Mouse (Mus musculus): ENCODE data around the gene Prpf8. TPM values are rescaled to one million over a fixed set of nuclear protein-coding genes. Genes with fewer than 3 reads are reported as not detected.

Prpf8 gene
- polyA plus RNA-seq, 1 experiment: 95.8 TPM

DNA sequence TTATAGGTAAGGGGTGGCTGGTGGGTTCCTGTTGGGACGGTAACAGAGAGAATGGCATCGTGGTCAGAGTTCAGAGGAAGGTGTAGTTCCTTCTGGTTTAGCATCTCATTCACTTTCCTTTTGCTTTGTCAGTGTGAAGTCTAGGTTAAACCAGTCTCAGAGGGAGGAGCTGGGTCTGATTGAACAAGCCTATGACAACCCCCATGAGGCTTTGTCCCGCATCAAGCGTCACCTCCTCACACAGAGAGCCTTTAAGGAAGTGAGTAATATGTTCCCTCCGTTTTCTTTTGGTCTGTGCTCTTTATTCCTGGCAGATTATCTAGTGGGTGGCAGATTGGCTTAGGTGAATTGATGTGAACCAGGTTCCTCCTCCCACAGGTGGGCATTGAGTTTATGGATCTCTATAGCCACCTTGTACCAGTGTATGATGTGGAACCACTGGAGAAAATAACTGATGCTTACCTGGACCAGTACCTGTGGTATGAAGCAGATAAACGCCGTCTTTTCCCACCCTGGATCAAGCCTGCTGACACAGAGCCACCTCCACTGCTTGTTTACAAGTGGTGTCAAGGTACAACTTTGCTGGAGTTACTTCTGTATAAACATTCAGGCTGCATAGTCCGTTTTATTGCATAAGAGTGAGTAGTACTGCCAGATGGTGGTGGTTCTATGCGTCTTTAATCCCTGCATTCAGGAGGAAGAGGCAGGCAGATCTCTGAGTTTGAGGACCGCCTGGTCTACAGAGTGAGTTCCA lies 7.9 kb downstream of the Prpf8 start:
- DNase-seq (ENCODE audit: extremely low spot score in 1 of 2, low spot score in 1 of 2): no peak

DNA sequence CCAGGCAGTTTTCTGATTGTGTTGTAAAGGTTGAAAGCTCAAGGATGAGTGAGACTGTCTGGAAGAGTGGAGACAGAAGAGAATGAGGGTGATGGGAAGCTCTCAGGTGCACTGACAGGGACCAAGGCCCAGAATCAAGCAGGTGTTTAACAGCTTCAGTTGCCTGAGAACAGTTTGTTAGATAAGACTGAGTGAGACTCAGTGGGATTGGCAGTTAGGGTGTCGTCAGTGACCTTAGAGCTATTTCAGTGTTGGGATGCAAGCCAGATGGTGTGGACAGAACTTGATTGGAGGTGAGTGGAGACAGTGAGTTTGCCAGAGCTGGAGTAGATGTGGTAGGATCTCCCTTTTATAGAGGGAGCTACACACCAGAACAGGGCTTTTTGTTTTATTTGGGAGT lies 11.5 kb downstream of the Prpf8 start:
- DNase-seq (ENCODE audit: extremely low spot score in 1 of 2, low spot score in 1 of 2): no peak

DNA sequence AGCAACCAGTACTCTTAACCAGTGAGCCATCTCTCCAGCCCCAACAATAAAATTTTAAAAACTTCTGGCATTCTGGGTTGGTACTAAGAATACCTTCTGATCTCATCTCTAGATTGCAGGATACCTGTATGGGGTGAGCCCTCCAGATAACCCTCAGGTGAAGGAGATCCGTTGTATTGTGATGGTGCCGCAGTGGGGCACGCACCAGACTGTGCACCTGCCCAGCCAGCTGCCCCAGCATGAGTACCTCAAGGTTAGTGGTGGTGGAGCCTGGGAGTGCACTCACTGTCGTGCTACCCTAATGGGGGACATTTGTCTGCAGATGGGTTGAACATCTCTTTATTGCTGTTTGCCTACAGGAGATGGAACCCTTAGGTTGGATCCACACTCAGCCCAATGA lies 21.5 kb downstream of the Prpf8 start:
- no peak for DNase-seq (ENCODE audit: extremely low spot score in 1 of 2, low spot score in 1 of 2)

DNA sequence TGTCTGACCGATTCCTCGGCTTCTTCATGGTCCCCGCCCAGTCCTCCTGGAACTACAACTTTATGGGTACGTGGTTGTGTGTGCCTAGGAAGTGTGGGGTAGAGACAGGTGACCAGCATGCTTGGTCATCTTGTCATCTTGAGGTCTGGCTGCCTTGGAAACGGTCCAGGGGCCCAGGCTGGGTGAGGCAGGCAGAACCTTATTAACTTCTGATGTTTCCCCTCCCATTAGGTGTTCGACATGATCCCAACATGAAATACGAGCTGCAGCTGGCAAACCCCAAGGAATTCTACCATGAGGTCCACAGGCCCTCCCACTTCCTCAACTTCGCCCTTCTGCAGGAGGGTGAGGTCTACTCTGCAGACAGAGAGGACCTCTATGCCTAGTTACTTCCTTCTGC lies 22.3 kb downstream of the Prpf8 start:
- DNase-seq (ENCODE audit: extremely low spot score in 1 of 2, low spot score in 1 of 2): no peak

DNA sequence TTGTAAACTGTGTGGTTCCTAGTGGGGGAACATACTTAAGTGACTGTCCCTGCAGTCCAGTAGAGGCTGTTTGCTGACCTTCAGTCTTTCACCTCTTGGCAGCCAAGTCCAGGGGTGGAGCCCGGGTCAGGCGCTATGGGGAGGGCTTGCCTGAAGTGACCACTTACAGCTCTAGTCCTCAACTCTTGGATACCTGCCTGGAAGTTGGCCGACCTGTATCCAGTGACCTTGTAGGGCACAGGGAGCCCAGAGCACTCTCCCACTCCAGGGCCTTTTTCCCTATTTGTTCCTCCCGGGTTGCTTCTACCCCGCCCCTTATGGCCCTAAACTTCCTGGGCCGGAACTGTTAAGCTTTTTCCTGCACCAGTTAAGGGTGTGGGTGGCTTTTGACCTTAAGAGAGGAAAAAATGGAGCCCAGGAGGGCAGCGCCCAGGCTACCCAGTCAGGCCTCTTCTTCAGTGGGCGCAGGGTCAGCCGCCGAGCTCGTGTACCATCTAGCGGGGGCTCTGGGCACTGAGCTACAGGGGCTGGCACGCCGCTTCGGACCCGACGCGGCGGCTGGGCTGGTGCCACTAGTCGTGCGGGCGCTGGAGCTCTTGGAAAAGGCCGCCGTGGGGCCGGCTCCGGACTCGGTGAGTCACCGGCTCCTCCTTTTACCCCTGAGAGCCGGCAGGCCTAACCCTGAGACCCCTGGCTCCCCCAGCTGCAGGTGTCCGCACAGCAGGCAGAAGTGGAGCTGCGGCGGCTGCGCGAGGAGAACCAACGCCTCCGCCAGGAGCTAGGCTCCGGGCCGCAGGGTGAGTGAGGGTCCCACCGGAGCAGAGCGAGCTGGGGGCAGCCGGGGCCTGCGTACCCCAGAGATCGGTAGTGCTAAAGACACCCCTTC lies 23.4 kb downstream of the Prpf8 start, which contains the start of gene Rilp:
Rilp (plus strand) TSS at position 354 of the 886 bp plus-strand sequence.
- DNase-seq (ENCODE audit: extremely low spot score in 1 of 2, low spot score in 1 of 2): peak in 1 of 2 experiments; percentile 35

DNA sequence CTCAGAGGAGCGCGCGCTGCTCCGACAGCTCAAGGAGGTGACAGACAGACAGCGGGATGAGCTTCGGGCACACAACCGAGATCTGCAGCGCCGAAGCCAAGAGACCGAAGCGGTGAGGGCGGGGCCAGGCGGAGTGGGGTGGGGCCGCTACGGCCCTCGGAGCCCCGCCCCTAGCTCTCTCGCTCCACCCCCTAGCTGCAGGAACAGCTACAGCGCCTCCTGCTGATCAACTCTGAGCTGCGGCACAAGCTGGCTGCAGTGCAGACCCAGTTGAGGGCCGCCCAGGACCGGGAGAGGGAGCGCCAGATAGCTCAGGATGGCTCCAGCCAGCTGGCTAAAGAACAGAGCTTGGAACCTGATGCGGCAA lies 24.0 kb downstream of the Prpf8 start:
- DNase-seq (ENCODE audit: extremely low spot score in 1 of 2, low spot score in 1 of 2): peak; percentile 70 to 91

DNA sequence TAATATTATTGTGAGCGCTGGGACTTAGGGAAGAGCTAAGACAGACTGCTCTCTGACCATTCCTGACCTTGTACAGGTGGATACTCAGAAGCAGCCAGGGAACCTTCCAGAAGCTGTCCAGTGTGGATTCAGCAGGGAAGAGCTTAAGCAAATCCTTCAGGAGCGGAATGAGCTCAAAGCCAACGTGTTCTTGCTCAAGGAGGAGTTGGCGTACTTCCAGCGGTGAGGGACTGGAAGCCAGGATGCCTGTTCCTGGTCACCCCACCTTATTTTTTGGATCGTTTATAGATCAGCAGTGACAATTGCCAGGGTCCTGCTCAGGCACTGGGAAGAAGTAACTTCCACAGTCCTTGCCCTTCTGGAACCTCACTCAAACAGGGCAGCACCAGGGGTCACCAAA lies 24.6 kb downstream of the Prpf8 start:
- peak in 1 of 2 experiments; percentile 23 for DNase-seq (ENCODE audit: extremely low spot score in 1 of 2, low spot score in 1 of 2)

DNA sequence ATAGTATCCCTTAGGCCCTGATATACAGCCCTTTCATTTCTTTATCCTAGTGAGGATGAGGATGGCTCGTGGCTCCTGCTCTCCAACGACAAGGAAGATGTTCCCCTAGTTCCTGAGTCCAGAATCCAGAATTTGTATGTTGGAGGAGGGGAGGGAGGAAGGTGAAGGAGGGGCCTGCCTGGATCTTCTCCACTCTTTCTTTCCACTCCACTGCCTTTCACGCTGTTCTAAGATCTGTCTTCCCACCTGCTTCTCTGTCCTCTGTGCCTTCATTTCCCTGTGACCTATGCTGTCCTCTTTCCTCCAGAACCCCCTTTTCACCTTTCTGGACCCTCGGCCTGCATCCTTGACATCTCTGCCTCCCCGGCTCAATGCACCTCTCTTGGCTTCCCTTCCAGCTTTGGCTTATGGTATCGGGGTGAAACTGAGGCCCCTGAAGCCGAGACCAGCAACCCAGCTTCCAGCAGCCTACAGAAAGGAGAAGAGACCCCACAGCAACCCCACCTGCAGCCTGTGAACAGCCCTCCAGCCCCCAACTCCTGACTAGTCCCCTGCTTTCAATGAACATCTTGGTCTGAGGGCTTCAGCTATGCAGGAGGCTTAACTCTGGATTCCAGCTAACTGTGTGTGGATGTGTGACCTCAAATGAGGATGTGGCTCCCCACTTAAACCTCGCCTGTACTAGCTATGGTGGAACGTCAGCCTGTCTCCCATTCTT lies 25.8 kb downstream of the Prpf8 start:
- no peak for DNase-seq (ENCODE audit: extremely low spot score in 1 of 2, low spot score in 1 of 2)

DNA sequence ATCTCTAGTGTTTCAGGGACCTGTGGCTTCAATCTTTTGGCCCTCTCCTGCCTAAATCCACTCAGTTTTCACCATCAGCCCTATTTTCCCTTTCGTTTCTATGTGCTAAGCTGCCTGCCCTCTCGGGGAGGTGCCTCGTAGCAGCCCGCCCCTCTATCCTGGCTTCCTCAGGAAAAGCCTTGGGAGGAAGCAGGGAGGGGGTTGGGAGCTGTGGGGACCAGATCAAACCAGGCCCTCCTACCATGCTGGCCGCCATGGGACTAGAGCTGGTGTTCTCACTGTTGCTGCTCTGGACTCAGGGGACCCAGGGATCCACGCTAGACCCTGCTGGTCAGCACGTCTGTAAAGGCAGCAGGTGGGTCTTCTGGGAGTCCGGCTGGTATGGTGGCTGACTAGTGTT lies 26.7 kb downstream of the Prpf8 start, which contains the start of gene Scarf1:
Scarf1 (plus strand) TSS at position 205 of the 400 bp plus-strand sequence.
- no peak for DNase-seq (ENCODE audit: extremely low spot score in 1 of 2, low spot score in 1 of 2)

DNA sequence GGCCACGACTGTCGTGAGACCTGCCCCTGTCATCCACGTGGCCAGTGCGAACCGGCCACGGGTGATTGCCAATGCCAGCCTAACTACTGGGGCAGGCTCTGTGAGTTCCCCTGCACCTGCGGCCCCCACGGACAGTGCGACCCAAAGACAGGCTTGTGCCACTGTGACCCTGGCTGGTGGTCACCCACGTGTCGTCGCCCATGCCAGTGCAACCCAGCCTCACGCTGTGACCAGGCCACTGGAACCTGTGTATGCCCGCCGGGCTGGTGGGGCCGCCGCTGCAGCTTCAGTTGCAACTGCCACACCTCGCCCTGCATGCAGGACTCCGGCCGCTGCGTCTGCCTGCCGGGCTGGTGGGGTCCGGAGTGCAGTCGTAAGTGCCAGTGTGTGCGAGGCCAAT lies 28.6 kb downstream of the Prpf8 start:
- no peak for DNase-seq (ENCODE audit: extremely low spot score in 1 of 2, low spot score in 1 of 2)

DNA sequence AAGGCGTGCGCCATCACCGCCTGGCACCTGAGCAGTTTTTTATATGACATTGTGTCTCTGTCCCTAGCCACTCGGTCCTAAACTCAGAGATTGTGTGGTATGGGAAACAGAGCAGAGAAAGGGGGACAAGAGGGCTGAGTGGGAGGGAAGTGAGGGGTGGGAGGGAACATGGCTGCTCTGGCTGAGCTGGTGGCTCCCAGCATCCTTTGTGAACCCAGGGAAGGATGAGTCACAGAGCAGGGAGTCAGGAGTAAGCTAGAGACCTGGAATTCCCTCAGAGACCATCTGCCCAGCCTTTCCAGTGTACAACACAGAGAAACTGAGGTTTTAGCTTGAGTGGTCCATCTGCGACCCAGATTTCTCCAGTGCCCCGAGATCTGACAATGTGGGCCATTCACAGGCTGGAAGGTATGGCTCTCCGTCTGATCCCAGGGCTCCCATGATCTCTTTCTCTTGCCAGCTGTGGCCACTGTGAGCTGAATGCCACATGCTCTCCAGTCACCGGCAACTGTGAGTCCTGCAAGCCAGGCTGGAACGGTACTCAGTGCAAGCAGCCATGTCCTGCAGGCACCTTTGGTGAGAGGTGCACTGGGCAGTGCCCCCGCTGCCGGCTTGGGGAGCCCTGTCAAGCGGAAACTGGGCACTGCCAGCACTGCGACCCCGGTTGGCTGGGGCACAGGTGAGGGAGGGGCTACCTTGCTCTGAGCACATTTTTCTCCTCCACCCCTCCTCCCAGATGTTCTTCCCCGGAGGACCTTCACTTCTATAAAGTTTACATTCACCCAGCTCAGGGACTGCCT lies 33.4 kb downstream of the Prpf8 start:
- DNase-seq (ENCODE audit: extremely low spot score in 1 of 2, low spot score in 1 of 2): peak in 1 of 2 experiments; percentile 25

DNA sequence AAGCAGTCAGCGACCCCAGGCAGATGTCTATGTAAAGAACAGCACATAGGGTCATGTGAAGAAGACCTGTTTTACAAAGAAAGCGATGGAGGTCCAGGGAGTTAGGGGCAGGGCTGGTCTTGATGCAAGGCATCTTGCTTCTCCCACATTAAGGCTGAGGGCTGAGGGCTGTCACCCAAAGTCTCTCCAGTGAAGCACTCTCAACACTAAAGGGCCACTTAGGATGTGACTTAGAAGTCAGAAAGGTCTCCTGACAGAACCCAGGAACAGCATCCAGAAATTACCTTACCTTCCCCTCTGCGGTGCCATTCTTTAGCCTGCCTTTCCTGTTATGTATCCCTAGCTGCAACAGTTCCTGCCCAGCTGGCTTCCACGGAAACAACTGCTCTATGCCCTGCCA lies 35.0 kb downstream of the Prpf8 start:
- no peak for DNase-seq (ENCODE audit: extremely low spot score in 1 of 2, low spot score in 1 of 2)

DNA sequence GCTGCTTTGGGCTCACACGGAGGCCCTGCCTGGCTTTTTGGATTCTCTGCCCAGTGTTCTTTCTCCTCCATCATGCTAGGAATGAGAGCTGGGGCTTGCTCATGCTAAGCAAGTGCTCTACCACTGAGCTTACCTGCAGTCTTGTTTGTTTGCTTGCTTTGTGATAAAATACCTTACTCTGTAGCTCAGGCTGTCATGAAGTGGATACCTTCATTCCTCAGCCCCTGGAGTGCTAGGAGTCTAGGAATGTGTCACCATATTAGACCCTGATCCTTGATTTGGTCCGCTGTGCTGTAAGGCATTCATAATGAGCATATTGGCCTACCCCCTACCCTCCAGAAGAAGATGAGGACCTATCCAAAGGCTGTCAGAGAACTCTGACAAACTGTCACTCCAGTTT lies 36.2 kb downstream of the Prpf8 start:
- no peak for DNase-seq (ENCODE audit: extremely low spot score in 1 of 2, low spot score in 1 of 2)

DNA sequence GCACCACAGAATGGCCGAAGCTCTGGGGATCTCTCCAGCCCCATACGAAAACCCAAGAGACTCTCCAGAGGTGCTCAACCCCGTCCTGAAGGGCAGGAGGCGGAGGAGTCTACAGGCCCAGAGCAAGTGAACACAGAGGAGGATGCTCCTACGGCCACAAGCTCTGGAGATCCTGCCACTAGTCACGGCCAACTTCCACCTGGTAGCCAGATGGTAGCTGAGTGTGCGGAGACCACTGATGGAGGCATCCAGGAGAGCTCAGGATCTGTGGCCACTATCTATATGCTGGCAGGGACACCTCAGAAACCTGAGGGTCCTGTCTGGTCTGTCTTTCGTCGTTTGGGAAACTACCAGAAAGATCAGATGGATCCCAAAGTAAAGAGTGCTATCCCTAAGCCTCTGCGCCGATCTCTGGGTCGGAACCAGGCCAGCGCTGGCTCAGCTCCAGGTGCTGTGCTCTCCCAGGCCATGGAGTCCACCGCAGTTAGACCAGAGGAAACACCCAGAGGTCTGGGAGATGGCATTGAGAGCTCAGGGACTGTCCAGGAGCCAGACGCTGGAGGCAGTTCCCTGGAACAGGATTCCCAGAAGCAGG lies 39.0 kb downstream of the Prpf8 start:
- DNase-seq (ENCODE audit: extremely low spot score in 1 of 2, low spot score in 1 of 2): no peak

DNA sequence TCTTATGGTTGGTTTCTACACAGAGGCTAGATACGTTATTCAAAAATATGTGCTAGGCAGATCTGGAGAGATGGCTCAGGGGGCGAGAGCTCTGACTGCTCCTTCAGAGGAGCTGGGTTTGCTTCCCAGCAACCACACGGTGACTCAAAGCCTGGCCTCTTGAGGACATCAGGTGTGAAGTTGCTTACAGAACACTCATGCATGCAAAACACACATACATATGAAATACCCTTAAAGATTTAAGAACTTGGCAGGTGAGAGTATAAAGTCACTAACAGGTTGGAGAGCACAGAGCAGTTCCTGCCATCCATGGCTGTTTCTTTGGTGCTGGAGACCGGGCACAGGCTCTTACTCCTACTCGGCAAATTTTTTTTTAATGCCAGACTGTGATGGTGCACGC lies 40.3 kb downstream of the Prpf8 start:
- DNase-seq (ENCODE audit: extremely low spot score in 1 of 2, low spot score in 1 of 2): no peak

DNA sequence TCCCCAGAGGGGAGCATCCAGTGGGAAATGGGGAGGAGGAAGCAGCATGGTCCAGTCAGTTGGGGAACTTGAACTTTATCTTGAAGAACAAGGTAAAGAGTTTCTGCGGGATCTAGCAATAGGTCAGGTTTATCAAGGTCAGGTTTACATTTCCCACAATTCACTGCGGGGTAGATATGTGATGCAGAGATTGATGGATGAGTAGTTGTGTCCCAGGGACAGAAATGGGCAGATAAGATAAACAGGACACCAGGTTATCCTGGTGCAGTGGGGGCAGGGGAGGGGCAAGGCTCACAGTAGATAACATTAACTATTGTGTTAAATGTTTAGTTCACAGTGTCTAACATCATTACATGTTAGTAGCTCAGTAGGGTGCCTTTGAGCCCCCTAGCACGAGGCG lies 43.2 kb downstream of the Prpf8 start:
- DNase-seq (ENCODE audit: extremely low spot score in 1 of 2, low spot score in 1 of 2): no peak

DNA sequence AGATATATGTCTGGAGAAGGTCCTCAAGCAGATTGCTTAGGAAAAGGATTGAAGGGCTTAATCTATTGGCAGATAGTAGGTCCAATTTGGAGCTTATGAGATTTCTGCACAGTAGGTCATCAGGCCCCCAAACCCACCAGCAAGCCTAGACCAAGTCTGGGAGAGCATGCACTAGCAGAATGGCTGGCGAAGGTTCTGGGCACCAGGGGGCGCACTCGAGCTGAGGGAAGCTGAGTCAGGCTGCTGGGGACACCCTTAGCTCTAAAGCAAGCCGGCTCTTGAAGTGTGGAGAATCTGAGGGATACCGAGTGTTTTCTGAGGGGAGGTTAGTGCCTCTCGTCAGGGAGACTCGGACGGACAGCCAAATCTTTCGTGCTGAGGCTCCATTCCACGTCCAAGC lies 43.7 kb downstream of the Prpf8 start:
- DNase-seq (ENCODE audit: extremely low spot score in 1 of 2, low spot score in 1 of 2): peak; percentile 81 to 100

DNA sequence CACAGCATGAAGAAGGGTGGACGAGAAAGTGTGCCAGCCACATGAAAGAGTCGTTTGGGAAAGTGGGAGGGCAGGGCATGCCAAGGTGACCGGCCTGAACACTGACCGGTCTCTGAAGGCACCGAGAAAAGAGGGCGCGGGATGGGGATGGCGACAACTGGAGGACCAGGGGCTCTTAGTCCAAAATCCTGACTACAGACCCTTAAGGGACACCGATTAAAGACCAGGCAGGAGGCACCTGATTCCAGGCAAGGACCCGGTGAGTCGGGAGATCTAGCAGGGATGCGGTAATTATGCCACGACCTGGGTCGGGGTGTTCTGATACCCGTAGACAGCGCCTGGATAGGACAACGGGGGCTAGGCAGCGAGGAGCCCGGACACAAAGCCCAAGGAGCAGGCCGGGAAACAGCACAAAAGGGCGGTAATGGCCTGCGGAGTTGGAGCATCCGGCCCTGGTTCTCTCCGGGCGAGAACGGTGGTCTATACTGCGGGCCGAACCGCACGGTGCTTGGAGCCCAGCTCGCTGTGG lies 44.3 kb downstream of the Prpf8 start:
- peak in 1 of 2 experiments; percentile 25 for DNase-seq (ENCODE audit: extremely low spot score in 1 of 2, low spot score in 1 of 2)

DNA sequence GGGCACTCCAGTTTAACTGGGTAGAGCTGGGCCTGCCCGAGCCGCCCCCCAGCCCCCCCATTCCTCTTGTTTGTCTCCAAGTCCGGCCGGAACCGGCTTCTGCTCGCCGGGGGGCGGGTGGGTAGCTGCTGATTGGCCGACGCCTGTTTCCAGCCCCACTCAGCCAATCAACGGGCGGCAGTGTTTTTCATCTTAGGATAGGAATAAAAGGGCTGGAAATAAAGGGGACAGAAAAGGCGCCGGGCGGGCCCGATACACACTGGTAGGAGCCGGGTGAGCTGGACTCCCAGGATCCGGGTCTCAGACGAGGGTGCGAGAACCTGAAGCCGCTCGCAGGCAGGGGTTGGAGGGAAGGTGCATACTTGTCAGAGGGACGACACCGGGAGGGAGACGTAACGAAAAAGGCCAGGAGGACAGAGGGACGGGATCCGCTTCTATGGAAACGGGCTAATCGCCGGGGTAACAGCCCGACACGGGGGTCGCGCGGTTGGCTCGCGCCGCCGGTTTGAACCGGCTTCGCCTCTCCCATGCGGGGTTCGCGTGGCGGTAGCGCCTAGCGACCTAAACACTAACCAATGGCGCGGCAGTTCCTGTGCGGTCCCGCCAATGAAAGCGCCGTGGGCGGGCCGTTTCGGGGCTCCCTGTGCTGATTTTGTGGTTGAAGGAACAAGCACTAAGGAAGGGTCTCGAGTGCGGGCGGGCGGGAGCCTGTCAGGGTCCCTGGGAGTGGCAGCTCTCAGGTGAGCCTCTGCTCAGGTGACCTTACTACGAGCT lies 45.0 kb downstream of the Prpf8 start, which contains the start of gene Slc43a2:
Slc43a2 (plus strand) TSS at position 226 of the 774 bp plus-strand sequence.
- peak; percentile 97 to 98 for DNase-seq (ENCODE audit: extremely low spot score in 1 of 2, low spot score in 1 of 2)

All from frontal cortex, adult 2 months (tissue).